Mouse (Mus musculus) T-cell, adult 2 months (primary cell): ENCODE measurements at regions not wholly inside any gene's neighbourhood (a gene's known extent, or its start where the extent isn't known, plus 50 kb on each side); places are given as distances from the start of the nearest gene placed in this dataset.

Experiments
- DNase-seq: peaks from one replicate; pipeline ENCODE4 v3.0.0; 2022; ENCODE audit warnings: low spot score

GRCm38 (mm10) chr17:82731561-82731960, 483.5 kb upstream of the Pkdcc start:
- DNase-seq, result no peak

- DNase-seq, result no peak
Measured at GRCm38 (mm10) chr17:82742445-82742844, 472.6 kb upstream of the Pkdcc start.

GRCm38 (mm10) chr17:82757400-82757799, 457.7 kb upstream of the Pkdcc start:
- no peak for DNase-seq

- DNase-seq, result no peak
Measured at GRCm38 (mm10) chr17:82779096-82779495, 436.0 kb upstream of the Pkdcc start.

- no peak for DNase-seq
Measured at GRCm38 (mm10) chr17:82822129-82822528, 393.0 kb upstream of the Pkdcc start.

GRCm38 (mm10) chr17:82824057-82824456, 391.0 kb upstream of the Pkdcc start:
- DNase-seq, result no peak

- DNase-seq, result no peak
Measured at GRCm38 (mm10) chr17:82824619-82825018, 390.5 kb upstream of the Pkdcc start.

- DNase-seq, result no peak
Measured at GRCm38 (mm10) chr17:82827170-82827569, 387.9 kb upstream of the Pkdcc start.

GRCm38 (mm10) chr17:82827841-82828240, 387.3 kb upstream of the Pkdcc start:
- no peak for DNase-seq

- no peak for DNase-seq
Measured at GRCm38 (mm10) chr17:82828434-82828997, 386.6 kb upstream of the Pkdcc start.

- DNase-seq, result no peak
Measured at GRCm38 (mm10) chr17:82829415-82829814, 385.7 kb upstream of the Pkdcc start.

GRCm38 (mm10) chr17:82834177-82834576, 380.9 kb upstream of the Pkdcc start:
- no peak for DNase-seq

GRCm38 (mm10) chr17:82836115-82836514, 379.0 kb upstream of the Pkdcc start:
- no peak for DNase-seq

- no peak for DNase-seq
Measured at GRCm38 (mm10) chr17:82846776-82847494, 368.2 kb upstream of the Pkdcc start.

GRCm38 (mm10) chr17:82857199-82858147, 357.6 kb upstream of the Pkdcc start:
- no peak for DNase-seq

GRCm38 (mm10) chr17:82860391-82860790, 354.7 kb upstream of the Pkdcc start:
- no peak for DNase-seq

- DNase-seq, result no peak
Measured at GRCm38 (mm10) chr17:82860966-82861365, 354.1 kb upstream of the Pkdcc start.

GRCm38 (mm10) chr17:82877131-82877530, 338.0 kb upstream of the Pkdcc start:
- DNase-seq, result no peak

GRCm38 (mm10) chr17:82900602-82901001, 314.5 kb upstream of the Pkdcc start:
- DNase-seq, result no peak

GRCm38 (mm10) chr17:82901098-82901891, 313.8 kb upstream of the Pkdcc start:
- DNase-seq, result no peak

- no peak for DNase-seq
Measured at GRCm38 (mm10) chr17:82904961-82905360, 310.1 kb upstream of the Pkdcc start.

GRCm38 (mm10) chr17:82905483-82905882, 309.6 kb upstream of the Pkdcc start:
- no peak for DNase-seq
